Mouse (Mus musculus) intestine, postnatal 0 days (tissue): ENCODE results near the gene Ggt1. TPM values are rescaled to one million over a fixed set of nuclear protein-coding genes. Genes with fewer than 3 reads are reported as not detected.
A peak's percentile ranks its signal among the peaks of the same experiment; 100 is the strongest.

ENCODE experiments used
- ATAC-seq: fragments of 200-750 bp; cut with Nextera tagmentation; 2 replicates; pipeline ENCODE4 v1.8.0; 2017; ENCODE audit warnings: mild to moderate bottlenecking, moderate TSS enrichment, moderate library complexity
- H3K27ac ChIP-seq: fragments of 300-500 bp; sonication (generic); 2 replicates; pipeline ENCODE4 v1.5.1; 2014; ENCODE audit warnings: mild to moderate bottlenecking, low read depth, low read length, moderate library complexity
- H3K27me3 ChIP-seq: fragments of 300-500 bp; sonication (generic); replicated peaks from 2 replicates; pipeline ENCODE4 v1.6.1; 2014; ENCODE audit warnings: low read length, mixed read lengths; ENCODE audit not compliant: control insufficient read depth, insufficient read depth
- H3K36me3 ChIP-seq: fragments of 300-500 bp; sonication (generic); 2 replicates; pipeline ENCODE4 v1.6.1; 2014; ENCODE audit warnings: mild to moderate bottlenecking, moderate library complexity; ENCODE audit not compliant: control insufficient read depth, insufficient read depth
- H3K4me1 ChIP-seq: fragments of 300-500 bp; sonication (generic); replicated peaks from 2 replicates; pipeline ENCODE4 v1.6.1; 2014; ENCODE audit warnings: antibody characterized with exemption, low read length, mixed read lengths; ENCODE audit not compliant: control insufficient read depth, insufficient read depth
- H3K4me2 ChIP-seq: fragments of 300-500 bp; sonication (generic); replicated peaks from 2 replicates; pipeline ENCODE4 v1.6.1; 2014; ENCODE audit warnings: low read depth, mild to moderate bottlenecking, moderate library complexity
- H3K4me3 ChIP-seq: fragments of 300-500 bp; sonication (generic); 2 replicates; pipeline ENCODE4 v1.5.1; 2014; ENCODE audit warnings: low read depth, low read length
- H3K9ac ChIP-seq: fragments of 300-500 bp; sonication (generic); 2 replicates; pipeline ENCODE4 v1.6.1; 2014; ENCODE audit warnings: mild to moderate bottlenecking, low read depth, low read length
- H3K9me3 ChIP-seq: fragments of 300-500 bp; sonication (generic); 2 replicates; pipeline ENCODE4 v1.6.1; 2016; ENCODE audit warnings: mixed run types; ENCODE audit not compliant: control insufficient read depth
- CTCF ChIP-seq: sonication (generic); IDR thresholded peaks from 2 replicates; pipeline ENCODE4 v1.5.1; 2016; ENCODE audit warnings: low read depth, mild to moderate bottlenecking, control low read depth, antibody characterized with exemption, moderate library complexity
- WGBS: fragments of 180-500 bp; shearing (Covaris S2); extraction: QIAGEN DNeasy Blood & Tissue Kit; methylation state at CpG from one replicate; pipeline ENCODE4 v1.1.7; 2014; 5-methylcytosine and 5-hydroxymethylcytosine counted together
- polyA plus RNA-seq: library from polyadenylated mRNA; unstranded; fragments of >200 nt; fragmentation: Nextera tagmentation; extraction: Ambion mirVana; gene quantifications from 2 replicates; pipeline ENCODE4 v1.2.1, GENCODE M21; 2015

The Ggt1 gene
- polyA plus RNA-seq, 1 experiment from 2014 or later, result 132 TPM

DNA sequence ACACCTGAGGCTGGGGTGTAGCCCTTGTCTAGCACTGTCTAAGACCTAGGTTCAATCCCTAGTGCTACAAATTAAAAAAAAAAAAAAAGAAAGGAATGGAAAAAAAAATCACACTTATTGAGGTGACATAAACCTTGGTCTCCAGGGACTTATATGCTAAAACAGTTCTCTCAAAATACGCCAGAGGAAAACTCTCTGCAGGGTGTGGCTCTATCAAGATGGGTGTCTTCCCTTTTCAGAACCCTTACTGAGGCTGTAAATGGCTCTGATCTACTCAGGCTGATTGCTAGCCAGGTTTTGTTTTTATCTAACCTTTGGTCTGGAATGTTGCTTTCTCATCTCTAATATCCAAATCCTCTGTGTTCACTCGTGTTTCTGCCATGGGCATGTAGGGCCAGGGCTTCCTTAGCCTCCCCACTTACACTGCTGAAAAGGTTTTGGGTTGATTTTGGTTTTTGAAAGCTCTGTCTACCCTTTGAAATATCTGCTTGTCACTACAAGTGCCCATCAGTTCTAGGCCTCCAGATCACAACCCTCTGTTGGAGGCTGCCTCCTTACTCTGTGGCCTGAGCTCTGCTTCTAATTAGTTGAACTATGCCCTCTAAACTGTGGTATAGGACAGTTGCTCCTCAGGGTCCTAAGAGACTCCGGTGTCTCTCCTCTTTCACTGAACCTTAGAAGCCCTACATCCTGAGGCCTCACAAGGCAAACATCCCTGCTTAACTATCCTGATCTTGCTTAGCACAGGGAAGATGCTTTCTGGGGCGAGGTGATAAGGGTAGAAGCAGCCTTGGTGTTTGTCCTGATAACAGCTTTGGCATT, 46.0 kb upstream of the Ggt1 start:
- H3K27ac ChIP-seq, result peak overlapping the region; percentile 99
- no peak for TF ChIP-seq CTCF
- peak overlapping the region; percentile 82 for H3K4me2 ChIP-seq
- peaks cover 11% of the 10 kb centered on the region; the same call in 1 of the 2 replicates for H3K4me1 ChIP-seq
- H3K4me3 ChIP-seq, result peak overlapping the region; percentile 77
- H3K27me3 ChIP-seq, result no peaks in the 10 kb centered on the region
- no peaks in the 10 kb centered on the region for H3K9me3 ChIP-seq
- no peak for ATAC-seq
- H3K9ac ChIP-seq, result peak overlapping the region; percentile 52
- WGBS, result 41% methylated on average over 4 of the region's 4 CpGs
- peaks cover 25% of the 10 kb centered on the region for H3K36me3 ChIP-seq

DNA sequence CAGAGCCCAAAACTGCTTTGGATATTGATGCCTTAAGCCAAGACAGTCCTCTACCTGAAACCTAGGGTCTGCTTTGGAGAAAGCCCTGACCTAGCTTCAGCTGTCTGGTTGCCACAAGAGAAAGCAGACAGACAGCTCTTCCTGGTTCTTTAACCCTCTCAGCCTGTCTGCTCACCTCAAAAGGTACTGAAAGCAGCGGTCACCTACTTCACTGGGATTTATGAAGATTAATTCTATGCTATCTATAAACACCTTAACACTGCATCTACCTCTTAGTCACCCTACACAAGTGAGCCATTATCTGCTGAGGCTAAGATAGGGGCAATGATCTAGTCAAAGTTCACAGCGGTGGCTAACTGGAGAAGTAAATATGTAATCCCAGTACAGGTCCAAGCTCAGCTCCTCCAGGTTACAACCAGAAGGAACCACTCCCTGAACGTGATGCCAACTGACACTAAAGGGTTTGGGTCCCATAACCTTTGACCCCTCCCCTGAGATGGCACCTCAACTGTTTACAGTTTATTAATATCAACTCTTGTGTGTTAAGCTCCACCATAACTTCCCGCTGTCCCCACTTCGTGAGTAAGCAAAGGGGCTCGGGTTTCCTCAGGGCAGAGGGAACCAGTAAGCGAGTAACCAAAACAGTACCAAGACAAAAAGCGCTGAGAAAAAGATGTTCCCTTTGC, 45.2 kb upstream of the Ggt1 start:
- 12% methylated on average over 8 of the region's 8 CpGs for WGBS
- H3K27me3 ChIP-seq, result no peaks in the 10 kb centered on the region
- peaks cover 11% of the 10 kb centered on the region; the same call in 1 of the 2 replicates for H3K4me1 ChIP-seq
- peak overlapping the region; percentile 82 for H3K4me2 ChIP-seq
- peak overlapping the region; percentile 99 for H3K27ac ChIP-seq
- H3K9ac ChIP-seq, result peak overlapping the region; percentile 92
- H3K36me3 ChIP-seq, result peaks cover 24% of the 10 kb centered on the region
- peak; percentile 54 for ATAC-seq
- H3K4me3 ChIP-seq, result peak overlapping the region; percentile 77
- no peak for TF ChIP-seq CTCF
- no peaks in the 10 kb centered on the region for H3K9me3 ChIP-seq

DNA sequence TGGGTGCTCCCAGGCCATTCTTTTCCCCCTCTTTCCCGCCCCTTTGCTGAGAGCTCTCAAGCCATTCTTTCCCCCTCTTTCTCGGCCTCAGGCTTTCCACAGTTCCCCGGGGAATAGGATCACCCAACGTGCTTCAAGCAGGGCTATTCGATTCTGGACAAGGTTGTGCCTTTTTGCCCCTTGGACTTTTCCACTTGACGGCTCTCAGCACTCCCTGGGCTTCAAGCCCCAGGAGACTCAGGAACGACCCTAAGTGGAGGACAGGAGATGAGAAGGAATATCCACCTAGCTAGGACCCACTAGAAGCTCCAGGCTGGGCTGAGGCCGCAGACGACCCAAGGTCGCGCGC, 44.7 kb upstream of the Ggt1 start:
- peak overlapping the region; percentile 77 for H3K4me3 ChIP-seq
- H3K36me3 ChIP-seq, result peaks cover 19% of the 10 kb centered on the region; the same call in 1 of the 2 replicates
- H3K27me3 ChIP-seq, result no peaks in the 10 kb centered on the region
- peaks cover 11% of the 10 kb centered on the region; the same call in 1 of the 2 replicates for H3K4me1 ChIP-seq
- under 1% methylated on average over 12 of the region's 12 CpGs for WGBS
- peak; percentile 1 for ATAC-seq
- no peak for TF ChIP-seq CTCF
- peak overlapping the region; percentile 82 for H3K4me2 ChIP-seq
- H3K27ac ChIP-seq, result peak overlapping the region; percentile 99
- no peaks in the 10 kb centered on the region for H3K9me3 ChIP-seq
- peak overlapping the region; percentile 92 for H3K9ac ChIP-seq

DNA sequence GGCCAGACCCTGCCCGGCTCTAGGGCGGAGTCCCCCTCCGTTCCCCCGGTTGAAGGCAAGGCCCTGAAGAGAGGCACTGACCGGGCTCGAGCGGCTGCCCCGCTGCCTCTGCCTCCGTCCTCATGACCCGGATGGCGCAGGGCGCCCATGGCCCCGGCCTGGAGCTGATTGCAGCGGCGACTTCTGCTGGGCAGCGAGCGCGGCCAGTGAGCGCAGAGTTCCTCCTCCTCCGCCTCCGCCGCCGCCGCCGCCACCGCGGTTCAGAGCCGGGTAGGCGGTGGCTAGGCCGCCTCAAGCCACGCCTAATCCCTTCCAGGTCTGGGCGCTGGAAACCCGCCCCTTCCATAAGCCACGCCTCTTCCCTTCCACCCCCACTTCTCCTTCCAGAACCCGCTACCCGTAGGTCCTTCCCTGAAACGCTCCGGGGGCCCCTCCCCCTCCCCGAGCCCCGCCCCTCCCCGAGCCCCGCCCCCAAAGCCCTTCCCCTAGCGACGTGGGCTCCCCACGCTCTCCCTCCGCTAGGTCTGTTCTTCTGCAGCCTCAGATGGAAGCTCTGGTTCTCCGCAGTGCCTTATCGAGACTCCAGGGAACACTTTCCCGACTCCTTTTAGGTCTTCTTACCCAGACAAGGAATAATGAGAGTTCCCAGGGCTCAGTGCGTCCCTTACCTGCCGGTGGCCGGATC, 44.2 kb upstream of the Ggt1 start, which contains the start of gene Snrpd3:
Gene Snrpd3 (plus strand): TSS at position 479 of the 685 bp plus-strand sequence.
- no peak for TF ChIP-seq CTCF
- peak within 1 kb of the TSS; percentile 77 for H3K4me3 ChIP-seq
- peak within 1 kb of the TSS; percentile 92 for H3K9ac ChIP-seq
- no peaks in the 10 kb centered on the region for H3K9me3 ChIP-seq
- peaks cover 21% of the 10 kb centered on the region; the same call in 1 of the 2 replicates for H3K36me3 ChIP-seq
- H3K27ac ChIP-seq, result peak within 1 kb of the TSS; percentile 99
- H3K27me3 ChIP-seq, result no peaks in the 10 kb centered on the region
- peak; percentile 90 for ATAC-seq
- WGBS, result under 1% methylated on average over 47 of the region's 52 CpGs
- peak within 1 kb of the TSS; percentile 82 for H3K4me2 ChIP-seq
- H3K4me1 ChIP-seq, result peaks cover 11% of the 10 kb centered on the region; the same call in 1 of the 2 replicates

DNA sequence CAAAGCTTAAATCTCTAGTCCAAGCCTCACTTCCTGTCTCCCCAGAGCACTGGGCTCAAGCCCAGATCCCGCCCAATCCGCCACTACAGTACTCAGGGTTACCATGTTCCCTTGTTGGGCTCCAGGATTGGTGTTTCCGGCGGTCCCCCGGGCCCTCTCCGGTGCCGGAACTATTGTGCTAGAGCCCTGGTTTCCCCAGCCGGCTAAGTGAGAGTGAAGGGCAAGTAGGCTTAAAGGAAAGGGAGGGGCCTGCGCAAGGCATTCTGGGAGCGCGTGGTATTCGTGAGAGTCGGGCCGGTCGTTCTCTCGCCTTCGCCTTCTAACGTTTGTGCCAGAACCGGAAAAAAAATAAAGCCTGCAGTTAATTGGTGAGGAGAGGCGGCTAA, 43.7 kb upstream of the Ggt1 start, which contains the start of gene Gucd1:
Gene Gucd1 (minus strand): TSS at position 215 of the 386 bp plus-strand sequence.
- under 1% methylated on average over 20 of the region's 20 CpGs for WGBS
- peaks cover 11% of the 10 kb centered on the region; the same call in 1 of the 2 replicates for H3K4me1 ChIP-seq
- peak within 1 kb of the TSS; percentile 92 for H3K9ac ChIP-seq
- H3K36me3 ChIP-seq, result peaks cover 21% of the 10 kb centered on the region; the same call in 1 of the 2 replicates
- peak within 1 kb of the TSS; percentile 99 for H3K27ac ChIP-seq
- TF ChIP-seq CTCF, result no peak
- no peaks in the 10 kb centered on the region for H3K9me3 ChIP-seq
- ATAC-seq, result peak; percentile 79
- peak within 1 kb of the TSS; percentile 82 for H3K4me2 ChIP-seq
- no peaks in the 10 kb centered on the region for H3K27me3 ChIP-seq
- H3K4me3 ChIP-seq, result peak within 1 kb of the TSS; percentile 77

DNA sequence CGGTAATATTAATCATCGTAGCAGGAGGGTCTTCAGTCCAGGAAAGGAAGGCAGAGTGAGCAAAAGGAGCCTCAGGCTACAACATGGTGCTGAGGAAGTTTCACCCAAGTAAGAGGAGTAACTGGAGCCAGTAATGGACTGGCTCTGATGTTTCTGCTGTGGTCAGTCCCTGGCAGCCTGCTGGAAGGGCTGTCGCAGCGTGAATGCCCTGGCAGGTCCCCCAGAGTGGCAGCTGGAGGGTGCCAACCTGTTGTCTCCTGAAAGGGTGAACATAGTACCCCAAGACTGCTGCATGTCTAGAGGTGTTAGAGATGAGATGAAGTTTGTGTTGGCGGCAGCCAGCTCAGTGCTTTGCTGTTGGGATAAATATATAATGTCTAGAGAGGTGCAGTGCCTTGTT, 40.8 kb upstream of the Ggt1 start:
- no peak overlapping the region for H3K9ac ChIP-seq
- TF ChIP-seq CTCF, result no peak
- 91% methylated on average over 5 of the region's 5 CpGs for WGBS
- H3K4me3 ChIP-seq, result no peak overlapping the region
- H3K27ac ChIP-seq, result no peak overlapping the region
- ATAC-seq, result no peak
- 0 out of 2 replicates have a peak, but pooled peaks cover 6% of the 10 kb centered on the region for H3K4me1 ChIP-seq
- H3K27me3 ChIP-seq, result no peaks in the 10 kb centered on the region
- H3K36me3 ChIP-seq, result peaks cover 34% of the 10 kb centered on the region; the same call in 1 of the 2 replicates
- H3K4me2 ChIP-seq, result no peak overlapping the region
- H3K9me3 ChIP-seq, result no peaks in the 10 kb centered on the region
